Mouse (Mus musculus): Measurements from ENCODE around the gene Tsc2.
"Not testable (repeated sequence)": the region's sequence is repeated elsewhere in the genome, so short reads cannot be mapped to it uniquely, and the experiment has no call there.

Gene Tsc2

DNA sequence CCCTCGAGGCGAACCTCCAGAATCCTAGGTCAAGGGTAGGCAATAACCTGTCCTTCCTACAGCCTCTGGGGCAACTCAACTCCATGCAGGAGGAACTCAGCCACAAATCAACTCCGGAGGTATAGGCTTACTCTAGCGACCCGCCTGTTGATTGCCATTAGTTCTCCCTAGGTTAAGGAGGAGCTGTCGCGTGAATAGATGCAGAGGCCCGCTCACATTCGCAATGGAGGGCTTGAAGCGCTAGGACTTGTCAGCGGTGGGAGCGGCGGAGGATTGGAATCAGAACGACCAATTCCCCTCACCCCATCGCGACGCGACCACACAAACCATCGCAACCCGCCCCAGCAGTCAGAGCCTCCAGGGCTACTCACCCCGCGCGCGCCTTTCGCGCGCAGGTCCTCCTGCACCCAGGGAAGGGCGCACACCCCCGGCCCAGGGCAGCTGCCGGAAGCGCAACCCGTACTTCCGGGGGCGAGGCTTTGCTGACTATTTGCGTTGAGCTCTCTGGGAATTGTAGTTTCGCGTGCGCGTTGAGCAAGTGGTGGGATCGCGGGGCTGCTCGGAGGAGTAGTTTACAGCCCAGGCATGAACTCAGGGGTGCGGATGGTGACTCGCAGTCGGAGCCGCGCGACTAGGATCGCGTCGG, at the start of gene Tsc2, which contains the start of gene Nthl1:
Gene Tsc2 (minus strand): TSS at position 464 of the 646 bp plus-strand sequence.
Gene Nthl1 (plus strand): TSS at position 514 of the 646 bp plus-strand sequence.
- peak; percentile 79 for DNase-seq

DNA sequence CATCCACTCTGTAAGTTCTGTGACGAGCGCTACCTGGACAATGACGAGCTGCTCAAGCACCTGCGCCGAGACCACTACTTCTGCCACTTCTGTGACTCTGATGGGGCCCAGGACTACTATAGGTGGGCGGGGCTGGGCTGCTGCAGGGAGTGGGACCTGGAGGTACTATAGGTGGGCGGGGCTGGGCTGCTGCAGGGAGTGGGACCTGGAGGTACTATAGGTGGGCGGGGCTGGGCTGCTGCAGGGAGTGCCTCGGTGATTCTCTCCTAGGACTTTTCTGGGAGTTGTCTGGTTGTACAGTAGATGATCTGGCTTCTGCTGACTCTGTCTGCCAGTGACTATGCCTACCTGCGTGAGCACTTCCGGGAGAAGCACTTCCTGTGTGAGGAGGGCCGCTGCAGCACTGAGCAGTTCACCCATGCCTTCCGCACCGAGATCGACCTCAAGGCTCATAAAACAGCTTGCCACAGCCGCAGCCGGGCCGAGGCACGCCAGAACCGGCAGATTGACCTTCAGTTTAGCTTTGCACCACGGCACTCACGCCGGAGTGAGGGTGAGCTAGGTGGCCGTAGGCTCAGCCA, 45.2 kb upstream of the Tsc2 start:
- DNase-seq = no peak

DNA sequence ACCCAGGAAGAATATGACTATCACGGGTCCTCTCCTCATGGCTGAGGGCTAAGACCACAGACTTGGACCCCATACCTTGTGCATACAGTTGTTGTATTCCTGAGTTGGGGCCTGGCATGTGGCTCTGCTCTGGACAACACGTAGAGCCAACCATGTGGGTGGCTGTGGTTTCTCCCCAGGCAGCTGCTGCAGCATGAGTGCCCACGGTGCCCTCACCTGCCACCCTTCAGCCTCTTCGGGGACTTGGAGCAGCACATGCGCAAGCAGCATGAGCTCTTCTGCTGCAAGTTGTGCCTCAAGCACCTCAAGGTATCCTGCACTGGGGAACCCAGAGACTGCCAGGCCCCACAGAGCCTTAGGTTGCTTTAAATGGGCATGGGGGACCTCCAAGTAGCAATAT, 44.4 kb upstream of the Tsc2 start:
- DNase-seq = no peak

DNA sequence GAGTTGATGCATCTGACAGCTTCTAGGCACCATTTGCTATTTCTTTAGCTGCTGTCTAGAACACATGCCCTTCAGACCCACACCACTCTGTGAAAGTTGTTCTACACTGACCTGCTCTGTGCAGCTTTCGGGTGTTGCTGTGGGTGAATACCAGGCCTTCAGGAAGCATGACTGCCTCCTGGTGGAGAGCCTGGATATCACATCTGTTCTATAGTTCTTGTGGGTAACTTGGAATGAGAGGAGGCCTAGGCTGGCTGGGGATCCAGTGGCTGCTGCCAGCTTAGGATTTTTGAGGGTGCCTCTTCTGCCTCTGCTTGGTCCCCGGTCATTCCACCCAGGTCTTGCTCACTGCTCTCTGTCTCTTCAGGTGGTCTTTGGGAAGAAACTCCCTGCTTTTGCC, 43.8 kb upstream of the Tsc2 start:
- peak; percentile 82 for DNase-seq

GRCm38 (mm10) chr17:24674277-24674676, 41.8 kb upstream of the Tsc2 start:
- DNase-seq = no peak

GRCm38 (mm10) chr17:24672141-24672540, 39.7 kb upstream of the Tsc2 start:
- no peak for DNase-seq

DNA sequence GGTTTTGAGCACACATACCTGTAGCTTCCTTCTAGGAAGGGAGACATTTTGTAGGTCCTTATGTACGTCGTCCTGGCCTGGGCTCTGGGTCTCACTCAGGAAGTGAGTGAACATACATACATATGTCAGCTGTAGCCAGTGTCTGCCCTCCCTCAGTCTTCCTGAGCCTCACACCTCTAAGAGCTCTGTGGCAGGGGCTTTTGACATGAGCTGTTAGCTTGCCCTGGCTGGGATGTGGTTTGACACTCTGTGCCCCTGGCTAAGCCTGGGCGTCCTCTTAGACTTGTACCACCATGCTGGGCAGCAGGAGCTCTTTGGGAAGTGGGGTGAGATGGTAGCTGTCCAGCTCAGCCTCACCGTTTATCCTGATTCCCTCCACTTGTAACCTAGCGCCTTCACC, 38.9 kb upstream of the Tsc2 start:
- DNase-seq = no peak

DNA sequence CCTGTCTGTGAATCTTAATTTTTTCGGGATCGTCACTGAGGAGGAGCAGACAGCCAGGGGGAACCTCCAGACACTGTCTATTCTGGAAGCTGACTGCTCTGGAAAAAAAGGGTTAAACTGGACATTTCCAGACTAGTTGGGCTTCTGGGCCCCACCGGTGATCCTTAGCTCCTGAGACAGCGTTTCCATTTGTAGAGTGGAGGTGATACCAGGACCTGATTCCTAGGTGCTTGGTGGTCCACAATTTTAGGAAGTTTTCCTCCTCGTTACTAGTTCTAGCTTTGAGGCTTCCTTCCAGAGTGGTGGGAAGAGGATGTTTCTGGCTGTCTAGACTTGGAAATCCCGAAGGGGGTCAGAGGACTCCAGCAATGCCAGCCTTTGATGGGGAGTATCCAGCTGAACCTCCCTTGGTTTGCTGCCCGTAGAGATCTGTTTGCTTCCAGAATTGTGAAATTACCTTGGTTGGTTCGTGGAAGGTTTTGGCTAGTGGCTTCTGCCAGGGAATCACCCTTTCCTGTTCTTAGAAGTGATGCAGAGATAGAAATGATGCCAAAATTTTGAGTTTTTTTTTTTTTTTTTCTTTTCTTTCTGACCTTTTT, 37.9 kb upstream of the Tsc2 start:
- no peak for DNase-seq

GRCm38 (mm10) chr17:24669545-24670245, 37.3 kb upstream of the Tsc2 start, which contains the start of gene Zfp598:
Gene Zfp598, plus strand, starts transcription at chr17:24669687.
- DNase-seq = peak; percentile 91

DNA sequence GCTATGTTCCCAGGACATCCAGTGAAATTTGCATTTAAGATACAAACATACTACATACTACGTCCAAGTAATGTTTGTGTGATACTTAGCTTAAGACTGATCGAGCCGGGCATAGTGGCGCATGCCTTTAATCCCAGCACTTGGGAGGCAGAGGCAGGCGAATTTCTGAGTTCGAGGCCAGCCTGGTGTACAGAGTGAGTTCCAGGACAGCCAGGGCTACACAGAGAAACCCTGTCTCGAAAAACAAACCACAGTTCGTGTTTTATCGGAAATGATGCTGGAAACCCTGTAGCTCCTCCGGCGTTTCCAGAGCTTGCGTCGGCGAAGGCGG, 36.7 kb upstream of the Tsc2 start:
- not testable (repeated sequence) for DNase-seq

- DNase-seq = peak; percentile 88
These were observed 35.0 kb upstream of the Tsc2 start for GRCm38 (mm10) chr17:24667416-24667815.

- DNase-seq = not testable (repeated sequence)
These were observed 34.6 kb upstream of the Tsc2 start for GRCm38 (mm10) chr17:24667011-24667410.

DNA sequence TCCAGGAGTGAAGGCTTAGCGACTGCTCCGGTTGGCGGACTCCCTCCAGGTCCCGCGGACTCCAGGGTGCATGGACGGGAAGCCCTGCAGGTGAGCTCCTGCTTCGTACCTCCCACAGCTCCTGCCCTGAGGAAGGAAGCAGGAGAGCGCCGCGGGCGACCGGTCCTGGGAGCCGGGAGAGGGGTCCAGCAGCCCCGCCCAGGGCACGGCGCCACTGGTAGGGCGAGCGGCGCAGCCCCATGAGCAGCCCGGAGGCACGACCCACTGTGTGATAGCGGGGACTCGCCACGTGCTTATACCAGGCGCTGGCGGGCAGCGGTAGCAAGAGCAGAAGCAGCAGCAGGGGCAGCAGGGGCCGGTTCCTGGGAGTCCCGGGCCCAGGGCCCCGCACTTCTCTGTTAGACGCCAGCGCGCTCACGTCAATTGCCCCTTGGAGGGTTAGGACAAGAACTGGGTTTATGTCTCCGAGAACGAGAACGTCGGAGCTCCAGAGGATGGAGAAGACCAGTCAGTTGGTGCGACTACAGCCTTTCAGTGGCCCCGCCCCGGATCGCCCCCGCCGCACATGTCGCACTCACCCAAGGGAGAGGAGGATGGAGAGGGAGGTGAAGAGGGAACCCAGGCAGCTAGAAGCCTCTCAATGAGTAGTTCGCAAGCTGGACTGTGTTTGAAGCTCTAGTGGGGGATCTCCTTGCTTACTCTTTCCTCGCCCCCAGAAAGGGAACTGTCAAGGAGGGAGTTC, 25.8 kb upstream of the Tsc2 start, which contains the start of gene Npw:
Gene Npw (minus strand): TSS at position 441 of the 742 bp plus-strand sequence.
- DNase-seq = no peak

DNA sequence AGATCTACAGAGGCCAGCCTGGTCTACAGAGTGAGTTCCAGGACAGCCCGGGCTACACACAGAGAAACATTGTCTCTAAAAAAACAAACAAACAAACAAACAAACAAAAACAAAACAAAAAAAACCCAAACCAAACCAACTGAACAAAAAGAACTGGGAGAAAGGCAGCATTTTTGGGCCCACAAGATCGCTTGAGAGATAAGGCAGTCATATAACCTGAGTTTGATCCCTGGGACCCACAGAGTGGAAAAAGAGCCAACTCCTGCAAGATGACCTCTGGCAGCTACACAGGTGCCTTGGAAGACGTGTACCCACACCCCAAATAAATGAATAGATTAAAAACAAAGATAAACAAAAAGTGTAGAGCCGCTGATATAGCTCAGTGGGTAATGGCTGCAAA, 22.5 kb upstream of the Tsc2 start:
- DNase-seq = no peak

GRCm38 (mm10) chr17:24653967-24654710, 21.7 kb upstream of the Tsc2 start:
- peak; percentile 77 for DNase-seq

DNA sequence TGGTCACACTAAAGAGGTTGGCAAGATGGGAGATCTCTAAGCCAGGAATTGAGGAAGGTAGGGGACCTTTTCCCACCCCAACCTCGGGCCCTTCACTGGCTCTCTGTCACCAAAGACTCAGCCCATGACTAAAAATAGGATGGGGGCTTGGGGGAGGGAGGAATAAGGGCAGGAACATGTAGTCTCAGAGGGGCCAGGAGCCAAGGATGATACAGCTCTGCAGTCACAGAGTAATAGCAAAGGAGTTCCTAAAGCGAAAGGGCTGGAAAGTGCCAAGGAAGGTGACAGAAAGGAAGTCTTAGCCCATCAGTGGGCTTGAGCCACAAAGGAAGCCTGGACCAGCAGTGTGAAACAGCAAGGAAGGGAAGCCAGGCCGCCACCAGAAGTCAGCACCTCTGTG, 19.4 kb upstream of the Tsc2 start:
- DNase-seq = no peak

GRCm38 (mm10) chr17:24650766-24651165, 18.3 kb upstream of the Tsc2 start:
- no peak for DNase-seq

DNA sequence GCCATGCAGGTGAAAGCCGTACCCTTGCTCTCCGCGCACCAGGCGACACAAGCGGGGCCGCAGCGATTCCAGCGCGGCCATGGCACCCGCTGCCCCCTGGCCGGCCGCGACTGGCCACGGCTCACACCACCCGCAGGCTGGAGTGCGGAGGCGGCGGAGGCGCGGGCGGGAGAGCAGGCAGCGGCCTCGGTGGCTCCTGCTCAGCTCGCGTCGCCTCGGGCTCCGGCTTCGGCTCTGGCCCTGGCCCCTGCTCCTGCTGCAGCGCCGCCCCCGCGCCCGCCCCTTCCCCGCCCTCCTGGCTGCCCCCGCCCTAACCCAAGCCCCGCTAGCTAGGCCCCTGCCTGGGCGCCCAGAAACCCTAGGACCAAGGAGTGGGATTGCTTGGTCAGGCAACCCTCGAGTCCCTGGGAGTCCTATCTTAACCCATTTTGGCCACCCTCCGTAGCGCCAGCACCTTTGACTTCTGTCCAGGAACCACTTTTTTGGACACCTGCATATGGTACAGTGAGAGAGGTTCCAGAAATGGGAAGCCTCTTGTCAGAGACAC, 17.7 kb upstream of the Tsc2 start, which contains the start of gene Slc9a3r2:
Gene Slc9a3r2 (minus strand): TSS at position 258 of the 547 bp plus-strand sequence.
- DNase-seq = peak; percentile 82

- peak; percentile 77 for DNase-seq
These were observed 17.2 kb upstream of the Tsc2 start for GRCm38 (mm10) chr17:24649581-24650069.

- peak; percentile 64 for DNase-seq
These were observed 16.4 kb upstream of the Tsc2 start for GRCm38 (mm10) chr17:24648731-24649377.

DNA sequence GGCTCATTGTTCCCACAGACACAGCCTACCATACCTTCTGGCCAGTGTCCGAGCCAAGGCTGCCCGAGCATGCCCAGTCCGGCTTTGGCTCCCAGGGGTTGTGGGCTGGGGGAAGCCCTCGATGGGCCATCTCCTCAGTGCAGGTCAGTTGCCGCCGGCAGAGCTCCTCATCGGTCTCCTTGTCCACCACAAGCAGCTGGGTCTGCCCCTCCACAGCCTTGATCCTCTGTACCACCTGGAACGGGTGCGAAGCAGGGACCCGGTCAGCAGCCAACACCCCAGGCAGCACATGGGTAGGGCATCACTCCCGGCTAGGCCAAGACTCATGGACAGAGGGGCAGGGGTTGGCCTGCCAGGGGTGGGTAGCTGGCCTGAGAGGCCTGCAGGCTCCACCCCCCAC, 15.1 kb upstream of the Tsc2 start:
- no peak for DNase-seq
